Mouse (Mus musculus) neural tube, embryonic 10.5 days (tissue): ENCODE data around the gene Wdr13.
"Not testable (repeated sequence)": the region's sequence is repeated elsewhere in the genome, so short reads cannot be mapped to it uniquely, and the experiment has no call there.

Experiments
- DNase-seq: peaks from one replicate; pipeline ENCODE4 v3.0.0-alpha.2; 2017; ENCODE audit warnings: low spot score; ENCODE audit errors: extremely low spot score

Wdr13 gene

GRCm38 (mm10) chrX:8105019-8105418 is 27.7 kb downstream of the Wdr13 start:
- no peak for DNase-seq

GRCm38 (mm10) chrX:8102213-8102668 is 30.5 kb downstream of the Wdr13 start:
- DNase-seq: no peak

- peak; percentile 67 for DNase-seq
Measured at GRCm38 (mm10) chrX:8101017-8101416, 31.7 kb downstream of the Wdr13 start.

- DNase-seq: no peak
Measured at GRCm38 (mm10) chrX:8099435-8099834, 33.3 kb downstream of the Wdr13 start.

DNA sequence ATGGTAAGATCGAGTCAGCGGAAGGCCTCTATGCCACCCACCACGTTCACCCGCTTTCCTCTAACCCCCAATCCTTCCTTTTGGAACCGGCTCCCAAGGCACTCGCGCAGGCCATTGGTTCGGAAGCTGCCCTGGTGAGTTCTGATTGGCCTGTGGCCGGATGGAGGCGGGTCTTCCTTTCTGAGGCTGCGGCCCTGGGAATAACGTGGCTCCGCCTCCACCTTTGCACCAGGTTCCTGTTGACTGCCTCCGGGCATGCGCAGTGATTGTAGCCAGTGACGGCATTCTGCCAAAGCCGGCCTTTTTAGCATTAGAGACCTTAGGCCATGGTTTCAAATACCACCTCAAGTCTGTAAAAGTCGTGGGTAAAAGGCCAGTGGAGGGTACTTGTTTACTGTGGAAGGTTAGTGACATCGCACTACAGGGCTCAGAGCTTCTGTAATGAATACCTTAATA is 35.9 kb downstream of the Wdr13 start:
- DNase-seq: peak; percentile 82

DNA sequence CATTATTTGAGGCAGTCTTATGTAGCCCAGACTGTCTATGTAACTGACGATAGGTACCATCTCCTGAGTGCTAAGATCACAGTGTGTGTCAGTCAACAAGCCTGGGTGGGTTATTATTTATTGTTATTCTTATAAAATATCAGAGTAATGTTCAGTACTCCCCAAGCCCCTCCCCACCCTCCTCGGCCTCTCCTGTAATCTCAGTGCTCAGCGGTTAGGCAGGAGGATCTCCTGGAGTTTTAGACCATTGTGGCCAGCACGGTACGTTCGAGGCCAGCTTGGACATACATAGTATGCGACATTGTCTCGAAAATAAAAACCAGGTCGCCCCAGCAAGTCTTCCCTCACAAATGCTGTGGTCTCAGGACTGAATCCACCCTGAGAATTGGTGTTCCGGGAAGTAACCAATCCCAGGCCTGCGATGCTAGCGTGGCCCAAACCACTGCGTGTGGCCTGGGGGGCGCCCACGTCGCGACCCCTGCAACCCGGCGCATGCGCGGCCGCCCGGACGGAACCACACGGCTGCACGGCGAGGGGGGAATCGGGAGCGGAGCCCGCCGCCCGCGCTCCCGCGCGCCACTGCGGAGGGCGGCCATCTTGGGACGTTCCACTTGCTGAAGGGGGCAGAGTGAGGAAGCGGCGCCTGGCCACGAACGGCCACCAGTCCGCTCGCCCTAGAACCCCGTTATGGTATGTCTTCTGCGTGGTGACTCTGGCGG is 36.5 kb downstream of the Wdr13 start:
- DNase-seq: not testable (repeated sequence)

- DNase-seq: no peak
Measured at GRCm38 (mm10) chrX:8095546-8095945, 37.1 kb downstream of the Wdr13 start.

DNA sequence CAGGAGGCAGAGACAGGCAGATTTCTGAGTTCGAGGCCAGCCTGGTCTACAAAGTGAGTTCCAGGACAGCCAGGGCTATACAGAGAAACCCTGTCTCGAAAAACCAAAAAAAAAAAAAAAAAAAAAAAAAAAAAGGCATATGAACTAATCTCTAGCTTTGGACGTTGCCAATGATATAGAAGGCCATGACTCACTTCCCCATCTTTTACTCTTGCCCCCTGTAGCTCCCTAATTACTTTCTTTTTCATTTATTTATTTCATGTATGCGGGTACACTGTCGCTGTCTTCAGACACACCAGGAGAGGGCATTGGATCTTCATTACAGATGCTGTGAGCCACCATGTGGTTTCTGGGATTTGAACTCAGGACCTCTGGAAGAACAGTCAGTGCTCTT is 41.7 kb downstream of the Wdr13 start:
- not testable (repeated sequence) for DNase-seq

GRCm38 (mm10) chrX:8090346-8090953 is 42.2 kb downstream of the Wdr13 start, which contains the start of gene Was:
Gene Was (minus strand): TSS chrX:8090498.
- no peak for DNase-seq

DNA sequence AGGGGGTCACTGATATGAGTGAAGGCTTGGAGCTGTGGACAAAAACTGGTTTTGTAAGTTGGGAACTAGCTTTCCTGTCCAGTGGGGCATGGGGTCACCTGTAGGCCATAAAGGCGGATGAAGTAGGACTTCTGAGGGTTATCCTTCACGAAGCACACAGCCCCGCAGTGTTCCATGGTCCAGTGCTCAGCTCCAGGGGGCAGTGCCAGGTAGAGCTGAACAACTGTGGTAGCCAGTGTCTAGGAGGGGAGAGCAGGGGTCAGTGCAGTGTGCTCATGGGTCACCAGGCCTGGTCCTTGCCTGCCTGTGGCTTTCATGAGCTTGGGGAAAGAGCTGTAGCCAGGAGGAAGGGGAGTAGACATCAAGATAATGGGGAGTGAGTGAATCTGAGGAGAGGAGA is 42.9 kb downstream of the Wdr13 start:
- no peak for DNase-seq

DNA sequence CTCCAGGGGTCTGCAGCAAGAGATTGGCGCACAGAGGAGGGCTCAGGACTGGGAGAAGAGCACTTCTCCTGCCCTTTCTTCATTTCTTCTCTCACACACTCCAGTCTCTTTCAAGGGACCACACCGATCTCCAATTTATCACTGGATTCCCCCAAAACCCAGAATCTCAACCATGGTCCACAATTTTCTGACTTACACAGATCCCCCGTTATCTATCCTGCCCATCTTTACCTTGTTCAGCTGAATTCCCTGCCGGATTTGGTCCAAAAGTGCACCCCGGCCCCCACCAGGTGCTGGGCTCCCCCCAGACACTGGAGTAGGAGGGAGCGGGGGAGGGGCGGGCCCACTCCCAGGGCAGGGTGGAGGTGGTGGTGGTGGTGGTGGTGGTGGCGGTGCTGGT is 47.1 kb downstream of the Wdr13 start:
- no peak for DNase-seq

- DNase-seq: no peak
Measured at GRCm38 (mm10) chrX:8084771-8085259, 47.9 kb downstream of the Wdr13 start.

GRCm38 (mm10) chrX:8075104-8075503 is 57.6 kb downstream of the Wdr13 start:
- DNase-seq: no peak

- DNase-seq: peak; percentile 80
Measured at GRCm38 (mm10) chrX:8074430-8075014, 58.2 kb downstream of the Wdr13 start, which contains the start of gene Suv39h1. Gene Suv39h1 (minus strand): TSS chrX:8074760.

DNA sequence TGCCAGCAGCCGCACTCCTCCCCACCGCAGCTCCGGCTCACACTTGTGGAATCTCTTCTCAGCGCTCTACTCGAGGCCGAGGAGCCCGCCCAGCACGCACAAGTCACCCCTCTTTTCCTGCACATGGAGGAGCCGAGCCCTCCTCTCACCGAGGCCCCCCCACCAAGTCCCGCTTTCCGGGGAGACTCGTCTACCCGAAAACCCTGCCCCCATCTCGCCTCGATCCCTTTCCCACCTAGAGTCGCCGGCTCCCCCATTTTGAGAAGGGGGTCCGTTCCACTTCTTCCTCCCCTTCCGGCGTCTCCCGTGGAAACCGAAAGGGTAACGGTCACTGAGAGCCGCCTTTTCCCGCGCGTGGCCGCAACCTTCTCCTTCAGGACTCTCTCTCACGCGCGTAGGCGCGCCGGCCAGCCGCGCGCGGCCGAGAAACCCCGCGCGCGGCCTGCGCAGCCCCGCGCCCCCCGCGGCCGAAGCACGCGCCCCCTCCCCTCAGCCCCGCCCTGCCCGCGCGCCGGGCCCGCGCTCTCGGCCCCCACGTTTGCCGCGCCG is 58.7 kb downstream of the Wdr13 start:
- no peak for DNase-seq
